Mouse (Mus musculus): Measurements from ENCODE around the gene Eno3. TPM values are rescaled to one million over a fixed set of nuclear protein-coding genes. Genes with fewer than 3 reads are reported as not detected.

Gene Eno3
- polyA plus RNA-seq, 1 experiment from 2014 or later = 12.7 TPM

GRCm38 (mm10) chr11:70630129-70630528, 26.9 kb upstream of the Eno3 start:
- Histone ChIP-seq H3K27me3 (ENCODE audit: insufficient read depth, low read length) (no peaks in the 10 kb centered on the region), H3K9ac (no peak overlapping the region), H3K36me3 (ENCODE audit: insufficient read depth) (no peaks in the 10 kb centered on the region), H3K27ac (ENCODE audit: low read depth) (no peak overlapping the region), H3K4me1 (ENCODE audit: insufficient read depth) (no peaks in the 10 kb centered on the region), H3K4me3 (ENCODE audit: low read depth, low read length) (no peak overlapping the region), H3K4me2 (no peak overlapping the region), H3K9me3 (ENCODE audit: low read depth, low read length) (no peaks in the 10 kb centered on the region)
- no peak for DNase-seq
- TF ChIP-seq CTCF (IDR thresholded peaks at IDR 0.05; ENCODE audit: low read depth) = no peak
- WGBS = 73% methylated on average over 7 of the region's 7 CpGs
- no peak for ATAC-seq (ENCODE audit: insufficient read depth)

GRCm38 (mm10) chr11:70635601-70636000, 21.4 kb upstream of the Eno3 start:
- H3K9ac ChIP-seq = no peak overlapping the region
- no peak for TF ChIP-seq CTCF (IDR thresholded peaks at IDR 0.05; ENCODE audit: low read depth)
- ATAC-seq (ENCODE audit: insufficient read depth) = no peak
- H3K27ac ChIP-seq (ENCODE audit: low read depth) = no peak overlapping the region
- no peaks in the 10 kb centered on the region for H3K27me3 ChIP-seq (ENCODE audit: insufficient read depth, low read length)
- H3K4me3 ChIP-seq (ENCODE audit: low read depth, low read length) = no peak overlapping the region
- H3K36me3 ChIP-seq (ENCODE audit: insufficient read depth) = no peaks in the 10 kb centered on the region
- H3K4me1 ChIP-seq (ENCODE audit: insufficient read depth) = no peaks in the 10 kb centered on the region
- DNase-seq = no peak
- WGBS = 72% methylated on average over 4 of the region's 4 CpGs
- no peaks in the 10 kb centered on the region for H3K9me3 ChIP-seq (ENCODE audit: low read depth, low read length)
- no peak overlapping the region for H3K4me2 ChIP-seq

- DNase-seq = no peak
- Histone ChIP-seq H3K27me3 (ENCODE audit: insufficient read depth, low read length) (no peaks in the 10 kb centered on the region), H3K4me3 (ENCODE audit: low read depth, low read length) (no peak overlapping the region), H3K9me3 (ENCODE audit: low read depth, low read length) (no peaks in the 10 kb centered on the region), H3K9ac (no peak overlapping the region), H3K4me2 (no peak overlapping the region), H3K4me1 (ENCODE audit: insufficient read depth) (no peaks in the 10 kb centered on the region), H3K36me3 (ENCODE audit: insufficient read depth) (no peaks in the 10 kb centered on the region), H3K27ac (ENCODE audit: low read depth) (no peak overlapping the region)
- 90% methylated on average over 1 of the region's 1 CpGs for WGBS
- no peak for ATAC-seq (ENCODE audit: insufficient read depth)
- no peak for TF ChIP-seq CTCF (IDR thresholded peaks at IDR 0.05; ENCODE audit: low read depth)
Observed at GRCm38 (mm10) chr11:70637764-70638163, 19.2 kb upstream of the Eno3 start.

GRCm38 (mm10) chr11:70638293-70638692, 18.7 kb upstream of the Eno3 start:
- H3K27ac ChIP-seq (ENCODE audit: low read depth) = no peak overlapping the region
- H3K4me1 ChIP-seq (ENCODE audit: insufficient read depth) = no peaks in the 10 kb centered on the region
- ATAC-seq (ENCODE audit: insufficient read depth) (no peak), DNase-seq (no peak)
- no peak overlapping the region for H3K4me2 ChIP-seq
- 0 out of 2 replicates have a peak, but pooled peaks cover 2% of the 10 kb centered on the region for H3K36me3 ChIP-seq (ENCODE audit: insufficient read depth)
- WGBS = 89% methylated on average over 1 of the region's 1 CpGs
- H3K9ac ChIP-seq = no peak overlapping the region
- H3K27me3 ChIP-seq (ENCODE audit: insufficient read depth, low read length) = no peaks in the 10 kb centered on the region
- TF ChIP-seq CTCF (IDR thresholded peaks at IDR 0.05; ENCODE audit: low read depth) = no peak
- no peaks in the 10 kb centered on the region for H3K9me3 ChIP-seq (ENCODE audit: low read depth, low read length)
- H3K4me3 ChIP-seq (ENCODE audit: low read depth, low read length) = no peak overlapping the region

GRCm38 (mm10) chr11:70638714-70639278, 18.2 kb upstream of the Eno3 start, which contains the start of gene Gp1ba:
Gp1ba (plus strand) TSS chr11:70639122.
- H3K27me3 ChIP-seq (ENCODE audit: insufficient read depth, low read length) = no peaks in the 10 kb centered on the region
- TF ChIP-seq CTCF (IDR thresholded peaks at IDR 0.05; ENCODE audit: low read depth) = no peak
- 0 out of 2 replicates have a peak within 1 kb of the TSS, but pooled peaks have one; percentile 1 for H3K4me2 ChIP-seq
- 0 out of 2 replicates have a peak, but pooled peaks have one; percentile 21 for ATAC-seq (ENCODE audit: insufficient read depth)
- WGBS = 13% methylated on average over 5 of the region's 5 CpGs
- H3K4me1 ChIP-seq (ENCODE audit: insufficient read depth) = no peaks in the 10 kb centered on the region
- H3K9me3 ChIP-seq (ENCODE audit: low read depth, low read length) = no peaks in the 10 kb centered on the region
- H3K4me3 ChIP-seq (ENCODE audit: low read depth, low read length) = no peak within 1 kb of the TSS
- H3K9ac ChIP-seq = no peak within 1 kb of the TSS
- peaks cover 7% of the 10 kb centered on the region; the same call in 1 of the 2 replicates for H3K36me3 ChIP-seq (ENCODE audit: insufficient read depth)
- no peak for DNase-seq
- H3K27ac ChIP-seq (ENCODE audit: low read depth) = peak within 1 kb of the TSS; percentile 37; the same call in 1 of the 2 replicates

GRCm38 (mm10) chr11:70639976-70640375, 17.0 kb upstream of the Eno3 start:
- WGBS = 77% methylated on average over 8 of the region's 8 CpGs
- Histone ChIP-seq H3K4me1 (ENCODE audit: insufficient read depth) (no peaks in the 10 kb centered on the region), H3K4me3 (ENCODE audit: low read depth, low read length) (no peak overlapping the region), H3K27ac (ENCODE audit: low read depth) (no peak overlapping the region), H3K36me3 (ENCODE audit: insufficient read depth) (peaks cover 18% of the 10 kb centered on the region), H3K27me3 (ENCODE audit: insufficient read depth, low read length) (no peaks in the 10 kb centered on the region), H3K9ac (no peak overlapping the region), H3K9me3 (ENCODE audit: low read depth, low read length) (no peaks in the 10 kb centered on the region), H3K4me2 (no peak overlapping the region)
- DNase-seq (no peak), ATAC-seq (ENCODE audit: insufficient read depth) (no peak)
- no peak for TF ChIP-seq CTCF (IDR thresholded peaks at IDR 0.05; ENCODE audit: low read depth)

GRCm38 (mm10) chr11:70641241-70641640, 15.8 kb upstream of the Eno3 start:
- H3K4me2 ChIP-seq = no peak overlapping the region
- peaks cover 27% of the 10 kb centered on the region for H3K36me3 ChIP-seq (ENCODE audit: insufficient read depth)
- no peak for DNase-seq
- H3K4me3 ChIP-seq (ENCODE audit: low read depth, low read length) = no peak overlapping the region
- TF ChIP-seq CTCF (IDR thresholded peaks at IDR 0.05; ENCODE audit: low read depth) = no peak
- H3K9me3 ChIP-seq (ENCODE audit: low read depth, low read length) = no peaks in the 10 kb centered on the region
- WGBS = 84% methylated on average over 7 of the region's 7 CpGs
- no peak overlapping the region for H3K9ac ChIP-seq
- no peak for ATAC-seq (ENCODE audit: insufficient read depth)
- H3K27ac ChIP-seq (ENCODE audit: low read depth) = no peak overlapping the region
- H3K27me3 ChIP-seq (ENCODE audit: insufficient read depth, low read length) = no peaks in the 10 kb centered on the region
- peaks cover 6% of the 10 kb centered on the region; the same call in 1 of the 2 replicates for H3K4me1 ChIP-seq (ENCODE audit: insufficient read depth)
